Mouse (Mus musculus) spleen, adult 2 months (tissue): ENCODE measurements at regions not wholly inside any gene's neighbourhood (a gene's known extent, or its start where the extent isn't known, plus 50 kb on each side); places are given as distances from the start of the nearest gene placed in this dataset.

Source experiments
- CTCF ChIP-seq: fragments of 200-500 bp; IDR thresholded peaks from 2 replicates; pipeline ENCODE4 v1.5.1; 2011; ENCODE audit warnings: mild to moderate bottlenecking, inconsistent platforms; ENCODE audit not compliant: insufficient read depth, insufficient read length, insufficient replicate concordance; ENCODE audit errors: extremely low read depth
- POLR2A ChIP-seq: fragments of 200-500 bp; IDR thresholded peaks from 2 replicates; pipeline ENCODE4 v1.6.1; 2011; ENCODE audit warnings: low read depth, low read length, inconsistent platforms

- TF ChIP-seq CTCF (no peak), POLR2A (no peak)
These were observed 297.8 kb downstream of the Zfp706 start for GRCm38 (mm10) chr15:36709788-36710187.
